Mouse (Mus musculus) heart, postnatal 0 days (tissue): ENCODE data around the gene Smchd1.

Experiments used
- CTCF ChIP-seq: IDR thresholded peaks from 2 replicates; pipeline ENCODE4 v1.5.1; 2016; ENCODE audit warnings: antibody characterized with exemption, control low read depth, low read depth
- EP300 ChIP-seq: IDR thresholded peaks from 2 replicates; pipeline ENCODE4 v1.6.1; 2016; ENCODE audit warnings: antibody characterized with exemption, low read depth

DNA sequence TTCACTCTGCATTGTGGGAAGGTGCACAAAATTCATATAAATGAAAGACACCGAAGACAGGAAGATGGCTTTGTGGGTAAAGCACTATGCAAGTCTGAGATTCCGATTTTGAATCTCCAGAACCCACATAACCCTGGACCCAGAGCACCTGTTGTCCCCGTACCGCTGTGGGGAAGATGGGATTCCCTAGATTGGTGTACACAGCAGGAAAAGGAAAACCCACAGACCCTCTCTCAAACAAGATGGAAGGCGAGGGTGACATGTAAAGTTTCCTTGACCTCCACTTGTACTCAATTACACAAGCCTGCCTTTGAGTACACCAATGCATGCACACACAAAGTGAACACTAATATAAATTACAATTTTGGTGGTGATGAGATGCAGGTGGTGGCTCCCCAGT, 9.6 kb upstream of the Smchd1 start:
- no peak for TF ChIP-seq CTCF
- no peak for TF ChIP-seq EP300
